Mouse (Mus musculus): ENCODE measurements around the gene Rbm19.

GRCm38 (mm10) chr5:120103458-120103857 is 12.8 kb upstream of the Rbm19 start:
- TF ChIP-seq CTCF (IDR thresholded peaks at IDR 0.05; ENCODE audit: low read depth, low read length) (no peak), GATA1 (IDR thresholded peaks at IDR 0.05; ENCODE audit: borderline replicate concordance, low read length) (no peak), TAL1 (conservative IDR thresholded peaks at IDR 0.05; ENCODE audit: low read depth, low read length) (no peak)
